Mouse (Mus musculus): ENCODE data around the gene Adamts18. TPM values are rescaled to one million over a fixed set of nuclear protein-coding genes. Genes with fewer than 3 reads are reported as not detected.

The Adamts18 gene
- polyA plus RNA-seq, 2 experiments = 2.7 to 3.1 TPM

DNA sequence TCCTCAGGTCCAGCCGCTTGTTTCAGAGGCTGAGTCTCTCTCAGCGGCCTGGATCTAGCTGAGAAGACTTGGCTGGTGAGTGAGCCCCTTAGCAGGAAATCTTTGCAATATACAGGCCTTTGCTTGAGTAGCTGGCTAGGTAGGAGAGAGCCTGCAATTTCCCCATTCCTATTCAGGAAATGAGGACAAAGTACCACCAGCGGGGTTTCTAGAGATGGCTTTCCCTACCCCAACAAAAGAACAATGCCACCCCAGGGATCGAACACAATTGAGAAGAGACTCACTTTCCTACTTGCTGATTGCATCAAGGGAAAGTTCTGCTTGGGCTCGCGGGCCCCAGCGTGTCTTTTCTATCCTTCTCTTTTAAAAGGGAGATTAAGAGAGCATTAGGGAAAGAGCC lies 35.5 kb upstream of the Adamts18 start:
- no peak for TF ChIP-seq POLR2A (IDR thresholded peaks at IDR 0.05; ENCODE audit: borderline replicate concordance, extremely low read depth, insufficient read depth, insufficient read length)

GRCm38 (mm10) chr8:113882558-113882957 lies 34.0 kb upstream of the Adamts18 start:
- 48% methylated on average over 2 of the region's 2 CpGs for WGBS
- no peak for TF ChIP-seq POLR2A (IDR thresholded peaks at IDR 0.05; ENCODE audit: borderline replicate concordance, extremely low read depth, insufficient read depth, insufficient read length)
- Histone ChIP-seq H3K4me1 (ENCODE audit: control insufficient read depth, insufficient read depth, low read length) (no peaks in the 10 kb centered on the region), H3K27ac (replicated peaks; ENCODE audit: low read depth, low read length) (no peak overlapping the region), H3K4me2 (replicated peaks; ENCODE audit: low read depth, low read length, severe bottlenecking) (no peak overlapping the region), H3K9ac (ENCODE audit: low read depth, low read length, severe bottlenecking) (no peak overlapping the region), H3K4me3 (replicated peaks; ENCODE audit: low read length) (no peak overlapping the region), H3K9me3 (ENCODE audit: control insufficient read depth, low read length) (no peaks in the 10 kb centered on the region), H3K36me3 (ENCODE audit: control insufficient read depth, insufficient read depth, low read length) (no peaks in the 10 kb centered on the region), H3K27me3 (ENCODE audit: control insufficient read depth, insufficient read depth, low read length) (no peaks in the 10 kb centered on the region)
- ATAC-seq (ENCODE audit: low FRiP score, low read depth) (no peak), DNase-seq (ENCODE audit: low spot score) (no peak)

More for the DNA sequence above, 35.5 kb upstream of the Adamts18 start:
- Histone ChIP-seq H3K27me3 (ENCODE audit: control insufficient read depth, insufficient read depth, low read length) (no peaks in the 10 kb centered on the region), H3K36me3 (ENCODE audit: control insufficient read depth, insufficient read depth, low read length) (no peaks in the 10 kb centered on the region), H3K27ac (replicated peaks; ENCODE audit: low read depth, low read length) (no peak overlapping the region), H3K9ac (ENCODE audit: low read depth, low read length, severe bottlenecking) (no peak overlapping the region), H3K4me1 (ENCODE audit: control insufficient read depth, insufficient read depth, low read length) (no peaks in the 10 kb centered on the region), H3K4me2 (replicated peaks; ENCODE audit: low read depth, low read length, severe bottlenecking) (no peak overlapping the region), H3K9me3 (ENCODE audit: control insufficient read depth, low read length) (no peaks in the 10 kb centered on the region), H3K4me3 (replicated peaks; ENCODE audit: low read length) (no peak overlapping the region)
- DNase-seq (ENCODE audit: low spot score) = no peak
- WGBS = 50% methylated on average over 7 of the region's 7 CpGs
- ATAC-seq (ENCODE audit: low FRiP score, low read depth) = no peak

GRCm38 (mm10) chr8:113878411-113879006 lies 30.0 kb upstream of the Adamts18 start:
- Histone ChIP-seq H3K4me1 (ENCODE audit: control insufficient read depth, insufficient read depth, low read length) (no peaks in the 10 kb centered on the region), H3K36me3 (ENCODE audit: control insufficient read depth, insufficient read depth, low read length) (no peaks in the 10 kb centered on the region), H3K27ac (replicated peaks; ENCODE audit: low read depth, low read length) (no peak overlapping the region), H3K4me2 (replicated peaks; ENCODE audit: low read depth, low read length, severe bottlenecking) (no peak overlapping the region), H3K27me3 (ENCODE audit: control insufficient read depth, insufficient read depth, low read length) (no peaks in the 10 kb centered on the region), H3K4me3 (replicated peaks; ENCODE audit: low read length) (no peak overlapping the region), H3K9me3 (ENCODE audit: control insufficient read depth, low read length) (no peaks in the 10 kb centered on the region), H3K9ac (ENCODE audit: low read depth, low read length, severe bottlenecking) (no peak overlapping the region)
- WGBS = 72% methylated on average over 3 of the region's 3 CpGs
- no peak for ATAC-seq (ENCODE audit: low FRiP score, low read depth)
- TF ChIP-seq POLR2A (IDR thresholded peaks at IDR 0.05; ENCODE audit: borderline replicate concordance, extremely low read depth, insufficient read depth, insufficient read length) = no peak
- no peak for DNase-seq (ENCODE audit: low spot score)

DNA sequence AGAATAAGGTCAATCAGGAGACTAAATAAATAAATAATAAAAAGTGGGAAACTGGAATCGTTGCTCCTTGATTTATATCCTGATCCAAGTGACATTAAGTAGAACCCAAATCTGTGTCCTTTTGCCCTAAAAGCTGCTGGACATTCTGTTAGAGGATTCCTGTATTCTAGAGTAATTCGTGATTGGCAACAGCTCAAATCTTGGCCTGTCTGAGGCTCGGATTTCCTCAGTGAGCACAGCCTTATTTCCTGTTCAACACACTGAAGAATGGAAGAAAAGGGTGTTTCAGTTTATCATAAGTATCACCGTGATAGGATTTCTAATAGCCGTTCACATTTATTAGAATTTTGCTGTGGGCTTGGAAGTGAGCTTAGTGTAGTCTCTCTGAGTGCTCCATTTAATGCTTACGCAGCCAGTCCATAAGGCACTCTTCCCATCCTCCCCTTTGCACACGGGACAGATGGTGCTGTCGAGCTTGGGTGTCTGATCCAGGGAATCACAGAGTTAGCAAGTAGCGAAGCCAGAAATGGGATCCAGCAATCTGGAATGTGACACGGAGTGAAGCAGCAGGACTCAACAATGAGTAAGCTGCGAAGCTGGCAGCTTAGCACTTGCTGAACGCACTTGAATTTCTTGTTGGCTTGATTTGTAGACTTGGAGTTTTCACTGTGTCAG lies 25.0 kb upstream of the Adamts18 start:
- Histone ChIP-seq H3K4me3 (replicated peaks; ENCODE audit: low read length) (no peak overlapping the region), H3K9me3 (ENCODE audit: control insufficient read depth, low read length) (no peaks in the 10 kb centered on the region), H3K4me1 (ENCODE audit: control insufficient read depth, insufficient read depth, low read length) (no peaks in the 10 kb centered on the region), H3K27me3 (ENCODE audit: control insufficient read depth, insufficient read depth, low read length) (no peaks in the 10 kb centered on the region), H3K4me2 (replicated peaks; ENCODE audit: low read depth, low read length, severe bottlenecking) (no peak overlapping the region), H3K36me3 (ENCODE audit: control insufficient read depth, insufficient read depth, low read length) (no peaks in the 10 kb centered on the region), H3K9ac (ENCODE audit: low read depth, low read length, severe bottlenecking) (no peak overlapping the region), H3K27ac (replicated peaks; ENCODE audit: low read depth, low read length) (no peak overlapping the region)
- 70% methylated on average over 12 of the region's 12 CpGs for WGBS
- ATAC-seq (ENCODE audit: low FRiP score, low read depth) (no peak), DNase-seq (ENCODE audit: low spot score) (no peak)
- no peak for TF ChIP-seq POLR2A (IDR thresholded peaks at IDR 0.05; ENCODE audit: borderline replicate concordance, extremely low read depth, insufficient read depth, insufficient read length)

GRCm38 (mm10) chr8:113872436-113872835 lies 23.9 kb upstream of the Adamts18 start:
- TF ChIP-seq POLR2A (IDR thresholded peaks at IDR 0.05; ENCODE audit: borderline replicate concordance, extremely low read depth, insufficient read depth, insufficient read length) = no peak
- no peak for DNase-seq (ENCODE audit: low spot score)
- Histone ChIP-seq H3K4me3 (replicated peaks; ENCODE audit: low read length) (no peak overlapping the region), H3K27me3 (ENCODE audit: control insufficient read depth, insufficient read depth, low read length) (no peaks in the 10 kb centered on the region), H3K9me3 (ENCODE audit: control insufficient read depth, low read length) (no peaks in the 10 kb centered on the region), H3K36me3 (ENCODE audit: control insufficient read depth, insufficient read depth, low read length) (no peaks in the 10 kb centered on the region), H3K27ac (replicated peaks; ENCODE audit: low read depth, low read length) (no peak overlapping the region), H3K4me2 (replicated peaks; ENCODE audit: low read depth, low read length, severe bottlenecking) (no peak overlapping the region), H3K9ac (ENCODE audit: low read depth, low read length, severe bottlenecking) (no peak overlapping the region), H3K4me1 (ENCODE audit: control insufficient read depth, insufficient read depth, low read length) (no peaks in the 10 kb centered on the region)
- ATAC-seq (ENCODE audit: low FRiP score, low read depth) = no peak
- 92% methylated on average over 6 of the region's 6 CpGs for WGBS
